Mouse (Mus musculus) heart, adult 9 months (tissue): ENCODE data around the gene Tmem94.

Experiments
- DNase-seq, 2 experiments: peaks; one replicate each; pipeline ENCODE4 v3.0.0; 2022; ENCODE audit warnings: low spot score in 2 of 2

Gene Tmem94

DNA sequence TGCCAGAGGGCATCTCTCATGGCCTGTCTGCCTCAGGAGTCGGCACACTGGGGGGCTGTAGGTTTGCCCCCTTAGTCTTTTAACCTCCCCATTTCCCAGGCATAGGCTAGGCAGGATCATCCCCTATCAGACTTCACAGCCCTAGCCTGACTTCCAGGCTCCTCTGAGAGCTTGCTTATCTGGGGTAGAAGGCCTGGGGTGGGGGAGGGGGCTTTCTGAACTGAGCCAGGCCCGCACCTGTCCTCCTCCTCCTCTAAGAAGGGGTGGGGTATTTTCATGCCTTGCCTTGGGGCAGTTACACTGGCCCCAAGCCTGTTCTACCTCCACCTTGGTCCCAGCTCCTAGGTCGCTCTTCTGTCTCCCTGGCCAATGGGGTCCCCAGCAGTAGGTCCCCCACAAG, 66.3 kb downstream of the Tmem94 start:
- no peak for DNase-seq

DNA sequence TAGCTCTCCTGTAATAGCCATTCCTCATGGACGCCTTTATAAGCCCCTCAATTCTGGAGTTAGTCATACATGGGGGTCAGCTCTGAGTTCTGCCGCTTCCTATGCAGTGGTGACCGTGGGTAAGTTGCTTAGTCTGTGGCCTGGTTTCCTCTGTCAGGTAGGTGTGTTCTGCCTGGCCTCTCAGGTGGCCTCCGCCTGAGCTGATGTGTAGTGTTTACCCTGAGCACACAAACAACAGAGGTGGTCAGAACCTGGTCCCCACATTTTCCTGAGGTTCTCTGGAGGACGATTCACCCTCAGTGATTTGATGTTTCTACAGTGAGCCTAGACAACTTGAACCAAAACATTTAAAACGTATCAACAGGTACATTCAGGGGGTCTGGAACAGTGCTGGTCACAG, 66.8 kb downstream of the Tmem94 start:
- DNase-seq: no peak

DNA sequence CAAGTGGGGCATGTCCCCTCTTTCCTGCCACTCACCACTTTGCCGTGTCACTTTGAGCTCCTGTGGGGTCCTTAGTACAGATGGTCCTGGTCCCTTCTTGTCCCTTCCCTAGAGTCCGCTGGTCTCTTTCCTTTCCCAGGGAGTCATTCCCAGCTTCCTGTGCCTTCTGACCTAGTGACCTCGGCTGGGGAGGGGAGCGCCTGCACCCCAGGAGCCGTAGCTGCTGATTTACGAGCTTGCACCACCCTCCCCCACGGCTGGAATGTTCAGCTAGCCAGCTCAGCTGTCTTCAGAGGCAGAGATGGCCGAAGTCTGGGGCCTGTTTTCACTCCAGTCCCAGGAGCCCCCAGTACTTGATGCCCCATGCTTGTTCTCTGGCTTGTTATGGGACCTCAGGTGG, 67.3 kb downstream of the Tmem94 start:
- peak in 1 of 2 experiments; percentile 41 for DNase-seq

DNA sequence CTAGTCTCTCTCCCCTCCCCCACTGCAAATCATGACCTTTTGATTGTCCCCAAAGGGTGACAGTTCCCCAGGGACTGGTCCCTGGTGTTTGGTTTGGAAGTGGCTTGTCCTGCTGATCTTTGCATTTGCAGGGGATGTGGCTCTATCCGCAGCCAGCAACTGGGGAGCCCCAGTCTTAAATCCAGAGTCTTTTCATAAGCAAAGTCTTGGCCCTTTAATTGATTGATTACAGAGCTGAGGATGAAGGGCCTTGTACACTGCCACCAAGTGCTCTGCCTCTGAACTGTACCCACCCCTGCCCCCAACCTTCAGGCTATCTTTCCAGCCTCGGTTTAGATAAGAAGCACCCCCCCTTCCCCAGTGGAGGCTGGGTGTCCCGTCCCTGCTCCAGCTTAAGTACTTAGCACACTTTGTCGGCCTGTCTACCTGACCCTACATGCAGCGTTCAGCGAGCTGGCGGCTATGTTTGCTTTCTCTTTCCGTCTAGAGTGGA, 67.8 kb downstream of the Tmem94 start:
- DNase-seq: no peak

DNA sequence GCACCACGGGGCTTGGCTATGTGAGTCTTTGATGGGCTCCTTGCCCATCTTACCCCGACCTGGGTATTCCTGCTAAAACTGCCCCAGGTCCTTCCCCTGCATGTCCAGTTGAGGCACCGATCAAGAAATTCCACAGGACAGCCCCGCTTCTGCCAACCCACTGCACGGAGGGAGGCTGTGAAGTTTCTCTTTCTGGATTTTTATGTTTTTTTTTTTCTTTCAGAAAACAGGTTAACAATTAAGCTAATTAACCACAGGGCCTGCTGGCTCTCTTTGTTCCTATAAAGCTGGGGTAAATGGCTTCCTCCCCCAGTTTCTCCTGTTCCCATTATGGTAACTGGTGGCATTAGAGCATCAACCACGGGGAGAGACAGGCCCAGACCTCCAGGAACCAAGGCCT, 68.8 kb downstream of the Tmem94 start:
- DNase-seq: no peak

DNA sequence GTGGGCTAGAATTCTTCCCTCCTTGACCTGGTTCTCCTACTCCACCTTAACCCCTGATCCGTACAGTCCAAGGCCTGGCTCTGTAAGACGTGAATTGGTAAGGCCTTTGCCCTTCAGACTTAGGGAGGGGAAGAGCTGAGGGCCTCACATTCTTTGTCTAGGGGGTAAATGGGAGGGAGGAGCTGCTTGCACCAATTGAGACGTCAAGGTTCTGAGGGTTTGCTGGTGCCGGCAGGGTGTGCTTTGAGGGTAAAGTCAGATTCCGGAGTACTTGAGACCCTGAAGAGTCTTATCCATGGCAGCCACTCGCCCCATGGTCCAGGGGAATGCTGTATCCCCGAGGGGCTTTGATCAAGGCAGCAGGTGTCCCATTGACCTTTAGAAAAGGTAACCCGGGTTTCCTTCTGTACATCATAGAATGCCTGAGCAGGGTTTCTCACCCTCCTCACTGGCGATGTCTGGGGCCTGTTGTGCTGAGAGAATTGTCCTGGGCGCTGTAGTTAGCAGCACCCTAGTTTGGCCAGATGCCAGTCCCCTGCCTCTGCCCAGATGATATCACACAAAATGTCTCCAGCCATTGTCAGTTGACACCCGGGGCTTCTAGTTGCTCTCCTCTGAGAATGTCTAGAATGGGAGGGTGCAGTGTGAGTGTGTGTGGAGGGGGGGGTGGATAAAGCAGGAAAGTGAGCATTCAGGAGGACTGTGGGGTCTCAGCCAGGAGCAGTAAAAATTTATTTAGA, 71.6 kb downstream of the Tmem94 start:
- DNase-seq: no peak

DNA sequence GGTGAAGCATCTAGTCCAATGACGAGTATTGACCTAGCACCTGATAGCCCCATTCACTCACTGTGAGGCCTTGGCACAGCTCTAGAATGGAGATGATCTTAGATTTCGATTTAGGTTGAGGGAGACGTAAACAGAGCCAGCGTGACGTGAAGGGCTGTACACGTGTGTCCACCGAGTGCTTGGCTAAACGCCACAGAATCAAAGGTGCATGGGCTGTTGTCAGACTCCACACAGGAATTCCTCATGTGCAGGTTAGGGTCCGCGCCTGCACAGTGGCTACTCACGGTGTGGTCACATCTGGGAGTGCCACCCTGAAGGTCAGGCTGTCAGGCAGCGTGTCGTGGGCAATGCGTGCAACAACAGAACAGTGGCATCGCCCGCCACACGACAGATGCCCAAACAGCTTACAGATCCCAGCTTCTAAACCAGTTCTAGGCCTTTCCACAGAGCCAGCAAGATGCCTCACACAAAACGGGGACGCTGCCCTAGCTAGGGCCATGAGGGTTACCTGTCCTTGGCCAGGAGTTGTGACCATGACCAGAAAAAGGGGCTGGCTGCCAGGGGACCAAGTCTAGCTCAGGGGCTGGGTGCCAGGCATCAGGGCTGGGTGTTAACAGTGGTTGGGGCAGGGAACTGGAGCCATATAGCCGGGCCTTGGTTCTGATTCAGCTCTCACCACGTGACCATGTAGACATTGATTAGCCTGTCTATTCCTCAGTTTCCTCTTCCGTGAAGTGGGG, 72.5 kb downstream of the Tmem94 start:
- no peak for DNase-seq

DNA sequence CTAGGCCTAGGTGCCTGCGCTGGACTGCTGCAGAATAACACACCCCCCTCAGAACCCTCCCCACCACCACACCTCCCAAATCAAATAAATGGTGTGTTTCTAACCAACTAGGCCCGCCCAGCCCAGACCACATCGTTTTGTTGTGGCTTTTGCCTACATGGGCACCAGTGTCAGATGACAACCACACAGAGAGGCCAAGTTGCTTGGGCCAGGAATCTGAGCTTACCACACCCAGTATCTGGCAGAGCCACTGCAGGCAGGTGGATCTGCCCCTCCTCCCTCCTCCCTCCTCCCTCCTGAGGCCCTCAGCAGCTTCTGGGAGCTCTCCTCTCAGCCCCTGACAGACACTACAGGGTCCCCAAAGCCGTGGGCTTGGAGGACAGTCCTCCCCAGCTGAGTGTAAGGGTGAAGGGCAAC, 73.7 kb downstream of the Tmem94 start:
- peak in 1 of 2 experiments; percentile 37 for DNase-seq

DNA sequence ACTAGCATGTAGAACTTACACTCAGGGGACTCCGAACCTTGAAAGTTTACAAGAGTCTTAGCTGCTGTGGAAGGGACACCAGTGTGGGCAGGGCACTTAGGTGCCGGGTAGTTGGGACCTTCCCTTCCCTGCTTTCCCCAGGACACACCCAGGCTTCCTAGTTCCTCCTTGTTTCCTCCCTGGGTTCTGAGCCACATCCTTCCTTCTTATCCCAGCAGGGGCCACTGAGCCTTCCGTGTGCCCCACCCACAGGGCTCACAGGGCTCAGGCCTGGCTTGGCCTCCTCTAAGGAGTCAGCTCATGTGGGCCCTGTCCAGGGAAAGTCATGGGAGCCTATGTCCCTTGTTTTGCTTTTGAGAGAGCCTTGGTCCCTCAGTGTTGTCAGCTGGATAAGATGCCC, 74.5 kb downstream of the Tmem94 start:
- no peak for DNase-seq

DNA sequence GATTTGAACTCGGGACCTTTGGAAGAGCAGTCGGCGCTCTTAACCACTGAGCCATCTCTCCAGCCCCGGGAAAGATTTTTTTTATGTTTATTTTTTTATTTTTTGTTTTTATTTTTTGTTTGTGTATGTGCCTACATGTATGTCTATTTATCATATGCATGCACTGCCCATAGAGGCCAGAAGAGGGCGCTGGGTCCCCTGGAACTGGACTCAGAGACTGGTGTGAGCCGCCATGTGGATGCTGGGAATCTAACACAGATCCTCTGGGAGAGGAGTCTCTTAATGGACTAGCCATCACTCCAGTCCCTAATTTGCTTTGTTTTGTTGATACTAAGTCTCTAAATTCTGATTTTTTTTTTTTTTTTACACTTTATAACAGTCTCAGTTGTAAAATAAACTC, 75.8 kb downstream of the Tmem94 start:
- no peak for DNase-seq

DNA sequence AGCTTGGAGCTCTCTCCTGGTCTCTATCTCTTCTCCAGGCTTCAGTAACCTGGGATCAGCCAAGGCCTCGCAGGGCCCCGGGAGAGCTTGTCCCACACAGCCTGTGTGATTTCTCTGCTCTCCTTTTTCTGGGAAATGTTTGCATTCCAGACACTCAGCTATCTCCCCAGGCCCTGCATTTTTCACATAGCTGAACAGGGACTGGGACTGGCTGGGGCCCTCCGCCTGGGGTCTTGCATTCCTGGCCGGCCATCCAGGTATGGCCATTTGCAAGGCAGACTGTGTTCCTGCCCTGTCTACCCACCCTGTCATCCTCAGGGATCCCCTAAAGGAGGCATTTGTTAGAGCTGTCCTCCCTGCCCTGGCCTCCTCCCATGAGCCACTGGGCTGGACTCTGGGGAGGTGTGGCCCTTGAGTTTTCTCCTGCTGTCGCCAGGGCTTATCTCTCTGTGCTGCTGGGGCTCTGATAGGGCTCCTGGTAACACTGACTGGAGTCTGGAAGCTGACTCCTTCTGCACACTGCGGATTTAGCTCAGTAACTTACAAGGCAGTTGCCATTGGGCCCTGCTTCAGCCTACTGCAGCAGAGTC, 76.8 kb downstream of the Tmem94 start:
- DNase-seq: peak; percentile 74 to 76

DNA sequence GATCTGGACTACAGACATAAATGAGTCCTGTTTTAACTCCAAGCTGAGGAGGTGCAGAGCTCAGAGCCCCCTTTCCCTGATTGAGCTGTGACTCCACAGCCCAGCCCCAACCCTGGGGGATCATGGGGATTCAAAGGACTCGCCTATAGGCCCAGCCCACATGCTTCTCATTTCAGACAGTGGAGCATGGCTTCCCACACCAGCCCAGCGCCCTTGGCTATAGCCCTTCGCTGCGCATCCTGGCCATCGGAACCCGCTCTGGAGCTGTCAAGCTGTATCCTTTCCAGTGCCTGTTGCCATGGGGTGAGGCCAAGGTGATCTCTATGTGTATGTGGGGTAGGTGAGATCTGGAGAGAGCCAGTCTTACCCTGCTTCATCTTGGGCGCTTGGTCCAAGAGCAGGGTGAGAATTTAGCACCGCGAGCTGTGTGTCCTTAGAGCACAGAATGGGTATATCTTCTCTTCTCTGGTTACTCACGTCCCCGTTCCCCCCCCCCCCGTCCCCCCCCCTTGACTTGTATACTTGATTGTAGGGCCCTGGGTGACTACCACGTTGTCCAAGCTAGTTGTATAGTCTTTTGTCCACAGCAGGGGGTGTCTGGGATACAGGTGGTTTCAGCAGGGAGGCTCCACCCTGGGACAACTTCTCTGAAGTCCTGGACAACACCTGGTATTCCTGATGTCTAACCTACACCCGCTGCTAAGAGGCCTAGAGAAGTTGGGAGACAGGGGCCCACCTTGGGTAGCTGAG, 78.1 kb downstream of the Tmem94 start:
- DNase-seq: no peak

DNA sequence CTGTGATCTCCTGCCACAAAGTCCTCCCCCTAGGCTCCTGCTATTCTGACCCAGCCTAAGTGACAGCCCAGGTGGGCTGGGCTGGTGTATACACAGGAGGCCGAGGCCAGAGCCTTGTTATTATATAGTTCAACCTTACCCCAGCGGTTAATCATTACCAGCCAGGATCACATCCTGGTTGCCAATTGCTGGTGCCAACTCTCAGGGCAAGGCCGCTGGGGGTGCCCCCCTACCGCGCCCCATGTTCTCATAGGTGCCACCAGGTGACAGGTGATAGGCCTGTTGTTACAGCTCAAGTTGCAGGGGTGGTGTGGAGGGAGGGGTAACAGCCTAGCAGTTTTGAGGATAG, 78.6 kb downstream of the Tmem94 start:
- DNase-seq: no peak

DNA sequence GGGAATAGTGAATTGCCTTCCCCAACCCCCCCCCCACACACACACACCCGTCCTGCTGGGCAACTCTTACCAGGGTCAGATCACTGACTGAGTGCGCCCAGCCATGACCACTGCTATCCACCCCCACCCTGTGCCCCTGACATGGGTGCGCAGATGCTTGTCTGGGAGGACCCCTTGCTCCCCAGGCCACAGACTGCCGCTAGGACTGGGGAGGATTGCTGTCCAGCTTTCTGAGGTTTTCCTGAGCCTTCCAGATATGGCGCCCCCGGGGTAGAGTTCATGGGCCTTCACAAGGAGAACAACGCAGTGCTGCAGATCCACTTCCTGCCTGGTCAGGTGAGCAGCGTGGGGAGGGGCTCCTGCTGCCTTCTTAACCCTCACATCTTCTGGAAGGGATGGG, 79.0 kb downstream of the Tmem94 start:
- no peak for DNase-seq

DNA sequence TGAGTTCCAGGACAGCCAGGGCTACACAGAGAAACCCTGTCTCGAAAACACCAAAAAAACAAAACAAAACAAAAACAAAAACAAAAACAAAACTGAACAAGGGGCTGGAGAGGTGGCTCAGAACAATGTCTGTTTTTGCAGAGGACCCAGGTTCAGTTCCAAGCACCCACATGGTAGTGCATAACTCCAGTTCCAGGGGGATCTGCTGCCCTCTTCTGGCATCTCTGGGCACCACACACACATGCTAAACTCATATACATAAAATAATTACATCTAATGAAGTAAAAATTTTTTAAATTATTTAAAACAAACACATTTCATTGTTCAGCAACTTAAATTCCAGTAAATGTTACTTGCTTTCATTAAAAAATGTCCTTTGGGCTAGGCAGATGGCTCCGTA, 80.6 kb downstream of the Tmem94 start:
- no peak for DNase-seq
